Mouse (Mus musculus): Measurements from ENCODE around the gene Acy3. TPM values are rescaled to one million over a fixed set of nuclear protein-coding genes. Genes with fewer than 3 reads are reported as not detected.

The Acy3 gene
- polyA plus RNA-seq, 1 experiment from 2014 or later: 4.6 TPM

GRCm38 (mm10) chr19:3980309-3980708 is 6.1 kb upstream of the Acy3 start:
- Histone ChIP-seq H3K4me1 (peaks cover 19% of the 10 kb centered on the region), H3K4me3 (no peak overlapping the region), H3K27ac (no peak overlapping the region), H3K9me3 (no peaks in the 10 kb centered on the region), H3K27me3 (no peaks in the 10 kb centered on the region), H3K4me2 (replicated peaks) (no peak overlapping the region), H3K36me3 (no peaks in the 10 kb centered on the region), H3K9ac (0 out of 2 replicates have a peak overlapping the region, but pooled peaks have one; percentile 21)
- peak; percentile 50 for ATAC-seq (ENCODE audit: low FRiP score, low read depth)
- 12% methylated on average over 4 of the region's 4 CpGs for WGBS

DNA sequence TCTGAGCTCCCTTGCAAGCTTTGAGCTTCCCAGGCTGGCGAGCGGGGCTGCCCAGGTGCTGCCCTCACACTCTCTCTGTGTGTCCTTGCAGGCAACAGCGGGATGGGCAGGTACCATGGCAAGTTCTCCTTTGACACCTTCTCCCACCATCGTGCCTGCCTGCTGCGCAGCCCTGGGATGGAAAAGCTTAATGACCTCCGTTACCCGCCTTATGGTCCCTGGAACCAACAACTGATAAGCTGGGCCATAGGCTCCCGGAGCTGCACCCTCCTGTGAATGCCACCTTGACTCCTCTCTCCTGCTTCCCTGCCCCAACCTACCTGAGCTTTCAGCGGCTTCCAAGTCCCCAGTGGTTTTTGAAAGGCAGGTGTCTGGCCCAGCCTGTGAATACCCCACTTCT is 5.5 kb upstream of the Acy3 start:
- ATAC-seq (ENCODE audit: low FRiP score, low read depth): no peak
- H3K4me2 ChIP-seq (replicated peaks): no peak overlapping the region
- H3K4me3 ChIP-seq: no peak overlapping the region
- no peak overlapping the region for H3K27ac ChIP-seq
- 67% methylated on average over 9 of the region's 9 CpGs for WGBS
- no peaks in the 10 kb centered on the region for H3K36me3 ChIP-seq
- no peaks in the 10 kb centered on the region for H3K27me3 ChIP-seq
- no peaks in the 10 kb centered on the region for H3K9me3 ChIP-seq
- no peak overlapping the region for H3K9ac ChIP-seq
- H3K4me1 ChIP-seq: peaks cover 23% of the 10 kb centered on the region

DNA sequence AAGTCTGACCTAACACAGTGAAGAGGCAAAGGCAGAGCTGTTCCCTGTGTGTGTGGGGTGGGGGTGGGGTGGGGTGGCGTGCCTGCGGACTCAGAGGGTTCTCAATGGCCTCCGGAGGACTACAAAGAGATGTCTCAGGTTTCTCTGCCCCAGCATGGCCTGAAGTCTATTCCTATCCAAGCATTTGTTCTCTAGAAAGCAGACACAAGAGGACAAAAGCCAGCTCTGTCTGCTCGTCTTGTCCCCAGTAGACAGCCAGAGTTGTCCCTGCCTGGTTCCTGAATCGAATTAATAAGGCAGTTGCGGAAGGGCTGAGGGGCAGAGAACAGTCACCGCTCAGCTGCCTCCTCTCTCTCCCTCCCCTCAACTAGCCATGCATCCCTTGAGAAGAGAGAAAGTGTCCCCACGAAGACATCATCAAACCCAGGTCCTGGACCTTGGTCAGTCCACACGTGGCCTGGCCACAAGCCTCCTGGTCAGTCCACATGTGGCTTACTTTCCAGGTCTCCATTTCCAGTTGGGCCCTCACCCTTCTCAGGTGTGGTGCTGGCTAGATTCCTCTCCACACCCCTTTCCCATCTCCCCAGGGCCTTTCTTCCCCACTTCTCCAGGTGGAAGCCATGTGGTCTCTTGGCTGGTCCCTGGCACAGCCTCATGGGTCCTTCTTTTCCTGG is 2.7 kb upstream of the Acy3 start:
- Histone ChIP-seq H3K27me3 (no peaks in the 10 kb centered on the region), H3K4me2 (replicated peaks) (no peak overlapping the region), H3K4me3 (no peak overlapping the region), H3K27ac (peak overlapping the region; percentile 52; the same call in 1 of the 2 replicates), H3K4me1 (peaks cover 37% of the 10 kb centered on the region), H3K36me3 (no peaks in the 10 kb centered on the region), H3K9ac (no peak overlapping the region), H3K9me3 (no peaks in the 10 kb centered on the region)
- ATAC-seq (ENCODE audit: low FRiP score, low read depth): no peak
- 45% methylated on average over 9 of the region's 9 CpGs for WGBS

DNA sequence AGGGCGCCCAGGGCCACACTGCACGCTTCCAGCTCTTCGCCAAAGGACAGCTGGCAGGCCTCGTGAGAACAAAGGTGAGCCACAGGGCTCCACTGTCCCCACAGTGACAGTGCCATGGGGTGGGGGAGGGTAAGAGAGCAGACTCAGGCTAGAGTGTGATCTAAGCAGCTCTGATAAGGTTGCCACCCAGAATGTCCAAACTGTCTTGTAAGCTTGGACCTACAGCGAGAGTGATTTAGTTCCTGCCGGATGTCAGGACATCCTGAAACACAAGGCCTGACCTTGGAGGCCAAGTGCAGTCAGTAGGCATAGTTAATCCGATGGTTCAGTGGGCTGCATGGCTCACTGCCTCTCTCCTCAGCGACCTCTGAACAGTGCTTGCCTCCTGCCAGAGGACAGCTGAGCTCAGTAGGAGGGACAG is 1.1 kb upstream of the Acy3 start:
- Histone ChIP-seq H3K27ac (peak overlapping the region; percentile 44; the same call in 1 of the 2 replicates), H3K4me3 (no peak overlapping the region), H3K36me3 (no peaks in the 10 kb centered on the region), H3K9me3 (no peaks in the 10 kb centered on the region), H3K9ac (no peak overlapping the region), H3K4me1 (peaks cover 34% of the 10 kb centered on the region), H3K27me3 (no peaks in the 10 kb centered on the region), H3K4me2 (replicated peaks) (no peak overlapping the region)
- ATAC-seq (ENCODE audit: low FRiP score, low read depth): no peak
- 41% methylated on average over 8 of the region's 8 CpGs for whole genome bisulfite sequencing

DNA sequence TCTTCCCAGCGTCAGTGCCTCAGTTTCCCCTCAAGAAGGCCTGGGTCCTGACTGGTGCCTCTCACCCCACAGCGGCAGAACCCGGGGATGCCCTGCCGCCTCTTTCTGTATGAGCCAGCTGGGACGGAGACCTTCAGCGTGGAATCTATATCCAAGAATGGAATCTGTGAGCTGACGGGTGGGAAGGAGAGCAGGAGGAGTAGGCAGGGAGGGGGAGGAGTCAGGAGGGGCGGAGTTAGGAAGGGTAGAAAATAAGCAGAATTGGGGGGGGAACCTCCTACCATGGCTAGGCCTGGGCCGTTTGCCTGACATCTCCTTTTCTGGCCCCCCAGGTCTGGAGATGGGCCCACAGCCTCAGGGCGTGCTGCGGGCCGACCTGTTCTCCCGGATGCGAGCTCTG is 1.7 kb downstream of the Acy3 start:
- ATAC-seq (ENCODE audit: low FRiP score, low read depth): no peak
- WGBS: 86% methylated on average over 14 of the region's 14 CpGs

DNA sequence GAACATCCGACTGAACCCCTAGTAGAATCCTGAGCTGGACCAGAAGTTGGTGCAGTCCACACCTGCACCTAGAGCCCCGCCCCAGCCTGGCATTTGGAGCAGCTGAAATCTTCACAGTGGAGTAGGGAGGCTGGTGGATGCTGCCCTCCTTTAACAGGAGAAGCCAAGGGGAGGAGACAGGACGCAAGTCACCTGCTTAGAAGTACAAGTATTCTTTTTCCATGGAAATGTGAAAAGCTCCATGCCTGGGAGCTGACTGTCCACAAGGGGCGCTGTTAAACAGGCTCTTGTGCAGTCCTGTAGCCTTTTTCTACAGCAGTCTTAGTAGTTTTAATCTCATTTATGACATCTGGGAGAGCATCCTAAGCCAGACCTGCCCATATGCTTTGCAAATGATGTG is 2.4 kb downstream of the Acy3 start:
- Histone ChIP-seq H3K36me3 (no peaks in the 10 kb centered on the region), H3K4me2 (replicated peaks) (no peak overlapping the region), H3K27me3 (no peaks in the 10 kb centered on the region), H3K4me1 (peaks cover 32% of the 10 kb centered on the region), H3K9ac (no peak overlapping the region), H3K27ac (no peak overlapping the region), H3K4me3 (no peak overlapping the region), H3K9me3 (no peaks in the 10 kb centered on the region)
- WGBS: 94% methylated on average over 4 of the region's 4 CpGs
- ATAC-seq (ENCODE audit: low FRiP score, low read depth): no peak

More for the DNA sequence above, 1.7 kb downstream of the Acy3 start:
- Histone ChIP-seq H3K27ac (no peak overlapping the region), H3K27me3 (no peaks in the 10 kb centered on the region), H3K9ac (no peak overlapping the region), H3K4me1 (peaks cover 34% of the 10 kb centered on the region), H3K36me3 (no peaks in the 10 kb centered on the region), H3K4me2 (replicated peaks) (no peak overlapping the region), H3K9me3 (no peaks in the 10 kb centered on the region), H3K4me3 (no peak overlapping the region)

DNA sequence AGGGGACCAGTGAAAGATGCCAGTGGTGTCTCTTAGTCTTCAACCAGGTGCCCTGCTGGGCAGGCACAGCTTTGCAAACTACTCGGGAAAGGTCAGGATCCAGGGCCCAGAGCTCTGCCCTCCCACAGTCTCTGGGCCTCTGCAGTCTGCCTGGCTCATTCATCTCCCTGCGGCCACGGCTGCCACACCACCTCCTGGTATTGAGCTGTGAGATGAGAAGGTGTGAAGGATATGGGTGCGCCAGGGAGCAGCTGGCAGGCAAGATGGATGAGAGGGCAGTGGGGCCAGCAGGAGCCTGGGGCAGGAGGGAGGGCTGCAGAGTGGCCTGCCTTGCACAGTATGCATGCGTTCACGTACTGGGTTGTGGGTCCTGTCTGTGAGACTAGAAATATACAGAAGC is 4.4 kb downstream of the Acy3 start:
- no peaks in the 10 kb centered on the region for H3K27me3 ChIP-seq
- peaks cover 15% of the 10 kb centered on the region for H3K4me1 ChIP-seq
- H3K4me3 ChIP-seq: no peak overlapping the region
- WGBS: 24% methylated on average over 6 of the region's 6 CpGs
- ATAC-seq (ENCODE audit: low FRiP score, low read depth): no peak
- H3K36me3 ChIP-seq: no peaks in the 10 kb centered on the region
- H3K27ac ChIP-seq: no peak overlapping the region
- H3K4me2 ChIP-seq (replicated peaks): no peak overlapping the region
- no peaks in the 10 kb centered on the region for H3K9me3 ChIP-seq
- no peak overlapping the region for H3K9ac ChIP-seq

- Histone ChIP-seq H3K27me3 (no peaks in the 10 kb centered on the region), H3K27ac (no peak overlapping the region), H3K4me1 (peaks cover 7% of the 10 kb centered on the region), H3K9me3 (no peaks in the 10 kb centered on the region), H3K4me3 (no peak overlapping the region), H3K9ac (no peak overlapping the region), H3K36me3 (no peaks in the 10 kb centered on the region), H3K4me2 (replicated peaks) (no peak overlapping the region)
- no peak for ATAC-seq (ENCODE audit: low FRiP score, low read depth)
- 93% methylated on average over 3 of the region's 3 CpGs for WGBS
Measured at GRCm38 (mm10) chr19:3991562-3991961, 5.2 kb downstream of the Acy3 start.

- H3K27ac ChIP-seq: no peak overlapping the region
- no peaks in the 10 kb centered on the region for H3K9me3 ChIP-seq
- peaks cover 3% of the 10 kb centered on the region for H3K4me1 ChIP-seq
- H3K9ac ChIP-seq: no peak overlapping the region
- 88% methylated on average over 3 of the region's 3 CpGs for WGBS
- no peak for ATAC-seq (ENCODE audit: low FRiP score, low read depth)
- no peaks in the 10 kb centered on the region for H3K36me3 ChIP-seq
- H3K27me3 ChIP-seq: no peaks in the 10 kb centered on the region
- H3K4me3 ChIP-seq: no peak overlapping the region
- no peak overlapping the region for H3K4me2 ChIP-seq (replicated peaks)
Measured at GRCm38 (mm10) chr19:3991966-3992365, 5.6 kb downstream of the Acy3 start.

DNA sequence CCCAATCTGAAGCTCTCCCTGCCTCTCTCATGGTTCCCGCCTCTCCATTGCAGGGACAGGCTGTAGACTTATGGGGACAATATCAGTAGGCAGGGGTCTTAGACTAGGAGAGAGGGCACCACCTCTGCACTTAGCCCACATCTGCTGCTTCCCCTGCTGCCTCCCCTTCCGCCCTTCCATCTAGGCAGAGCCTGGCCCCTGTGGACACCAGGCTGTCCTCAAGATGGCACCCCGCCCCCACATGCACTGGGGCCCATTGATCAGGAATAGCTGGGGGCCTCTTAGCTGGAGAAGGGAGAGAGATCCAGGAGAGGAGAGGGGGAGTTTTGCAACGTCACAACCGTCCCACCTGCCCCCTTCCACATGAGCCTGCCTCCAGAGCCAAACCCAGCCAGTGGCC is 6.0 kb downstream of the Acy3 start, which contains the start of gene Tbx10:
Gene Tbx10, plus strand, starts transcription at position 337 of the 400 bp plus-strand sequence.
- no peak for ATAC-seq (ENCODE audit: low FRiP score, low read depth)
- WGBS: 42% methylated on average over 5 of the region's 5 CpGs
- H3K9me3 ChIP-seq: no peaks in the 10 kb centered on the region
- H3K9ac ChIP-seq: no peak within 1 kb of the TSS
- H3K27me3 ChIP-seq: no peaks in the 10 kb centered on the region
- no peak within 1 kb of the TSS for H3K27ac ChIP-seq
- H3K4me1 ChIP-seq: no peaks in the 10 kb centered on the region
- no peak within 1 kb of the TSS for H3K4me3 ChIP-seq
- no peak within 1 kb of the TSS for H3K4me2 ChIP-seq (replicated peaks)
- H3K36me3 ChIP-seq: no peaks in the 10 kb centered on the region

DNA sequence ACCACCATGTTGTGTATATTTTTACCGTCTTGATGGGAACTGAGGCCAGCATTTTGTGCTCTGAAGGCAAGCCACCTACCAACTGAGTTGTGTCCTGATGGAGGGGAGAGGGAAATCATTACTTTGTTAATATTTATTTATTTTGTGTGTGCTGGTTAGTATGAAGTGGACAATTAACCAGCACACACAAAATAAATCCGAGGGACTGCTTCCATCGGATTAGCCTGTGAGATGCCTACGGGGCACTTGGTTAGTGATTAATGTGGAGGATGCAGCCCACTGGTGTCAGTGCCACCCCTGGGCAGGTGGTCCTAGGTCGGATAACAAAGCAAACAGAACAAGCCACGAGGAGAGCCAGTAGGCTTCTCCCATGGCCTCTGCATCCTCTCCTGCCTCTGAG is 8.6 kb downstream of the Acy3 start:
- H3K27me3 ChIP-seq: no peaks in the 10 kb centered on the region
- no peaks in the 10 kb centered on the region for H3K9me3 ChIP-seq
- no peak overlapping the region for H3K27ac ChIP-seq
- H3K4me2 ChIP-seq (replicated peaks): no peak overlapping the region
- no peaks in the 10 kb centered on the region for H3K36me3 ChIP-seq
- ATAC-seq (ENCODE audit: low FRiP score, low read depth): no peak
- no peak overlapping the region for H3K9ac ChIP-seq
- peaks cover 6% of the 10 kb centered on the region for H3K4me1 ChIP-seq
- WGBS: 63% methylated on average over 6 of the region's 6 CpGs
- H3K4me3 ChIP-seq: no peak overlapping the region

DNA sequence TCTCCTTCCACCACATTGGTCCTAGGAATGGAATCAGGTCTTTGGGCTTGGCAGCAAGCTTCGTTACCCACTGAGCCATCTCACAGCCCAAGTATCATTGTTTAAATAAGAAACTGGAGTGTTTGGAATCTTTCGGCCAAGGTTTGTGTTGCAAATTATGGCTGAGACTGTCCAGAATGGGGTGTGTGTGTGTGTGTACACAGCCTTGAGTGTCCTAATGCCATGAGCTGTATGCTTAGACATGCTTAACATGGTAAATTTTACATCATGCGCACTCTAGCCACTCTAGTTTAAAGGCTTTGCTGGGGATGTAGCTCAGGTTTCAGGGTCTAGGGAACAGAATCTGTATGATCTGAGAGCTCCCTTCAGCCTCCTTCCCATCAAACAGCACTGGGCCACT is 9.1 kb downstream of the Acy3 start:
- Histone ChIP-seq H3K27ac (no peak overlapping the region), H3K4me2 (replicated peaks) (no peak overlapping the region), H3K36me3 (no peaks in the 10 kb centered on the region), H3K4me1 (peaks cover 6% of the 10 kb centered on the region), H3K9ac (no peak overlapping the region), H3K9me3 (no peaks in the 10 kb centered on the region), H3K27me3 (no peaks in the 10 kb centered on the region), H3K4me3 (no peak overlapping the region)
- whole genome bisulfite sequencing: 86% methylated on average over 3 of the region's 3 CpGs
- ATAC-seq (ENCODE audit: low FRiP score, low read depth): no peak

DNA sequence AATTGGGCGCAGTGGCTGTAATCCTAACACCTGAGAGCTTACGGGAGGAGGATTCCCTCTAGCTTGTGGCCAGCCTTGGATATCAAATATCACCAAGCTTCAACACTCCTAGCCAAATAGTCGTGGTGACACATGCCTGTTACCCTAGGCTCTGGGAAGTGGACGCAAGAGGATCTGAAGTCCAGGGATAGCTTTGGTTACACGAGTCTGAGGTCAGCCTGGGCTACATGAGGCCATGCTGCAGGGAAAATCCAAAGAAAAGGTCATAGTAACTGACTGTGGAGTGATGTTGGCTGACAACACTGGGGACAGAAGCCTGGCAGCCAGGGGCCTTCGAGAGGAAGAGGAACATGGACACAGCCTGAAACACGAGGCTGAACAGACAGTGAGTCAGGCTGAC is 9.7 kb downstream of the Acy3 start:
- no peak overlapping the region for H3K4me3 ChIP-seq
- WGBS: 63% methylated on average over 7 of the region's 7 CpGs

More for the DNA sequence above, 9.7 kb downstream of the Acy3 start:
- ATAC-seq (ENCODE audit: low FRiP score, low read depth): no peak
- H3K4me2 ChIP-seq (replicated peaks): no peak overlapping the region
- no peak overlapping the region for H3K9ac ChIP-seq
- no peaks in the 10 kb centered on the region for H3K27me3 ChIP-seq
- H3K9me3 ChIP-seq: no peaks in the 10 kb centered on the region
- peaks cover 9% of the 10 kb centered on the region for H3K4me1 ChIP-seq
- no peak overlapping the region for H3K27ac ChIP-seq
- H3K36me3 ChIP-seq: no peaks in the 10 kb centered on the region
